14 mouse cellular contexts compared by ENCODE assay signal in the genomic region with DNA sequence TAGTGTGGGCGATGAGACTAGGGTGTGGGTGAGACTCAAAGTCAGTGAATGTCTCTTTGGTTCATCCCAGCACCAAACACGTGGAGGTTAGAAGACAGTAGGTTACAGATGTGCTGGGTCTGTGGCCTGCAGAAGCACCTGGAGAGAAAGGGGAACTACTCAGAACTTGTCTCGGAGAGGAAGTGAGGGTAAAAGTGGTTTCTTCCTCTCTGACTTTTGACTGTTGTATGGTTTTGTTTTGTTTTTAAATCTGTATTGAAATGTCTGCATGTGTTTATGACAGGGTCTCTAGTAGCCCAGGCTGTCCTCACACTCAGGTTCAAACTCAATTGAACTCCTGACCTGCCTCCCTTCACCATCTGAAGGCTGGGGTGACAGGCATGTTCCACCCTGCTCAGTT. TPM values are rescaled to one million over a fixed set of nuclear protein-coding genes. Genes with fewer than 3 reads are reported as not detected.
DNase-seq lines count a peak whose midpoint lies in the region; ATAC-seq and TF ChIP-seq lines count a peak whose summit lies in the region.
"Had no signal": no experiment of that assay in that cellular context is flagged by ENCODE, and none has a peak within 500 bp of the region (broad histone marks: within the 10 kb centered on the region; RNA-seq: fewer than 3 reads in every experiment).

No protein-coding gene starts in this region.

- H3K4me2 ChIP-seq in liver, embryonic 13.5 days = no peak overlapping the region
- no peak overlapping the region for H3K4me2 ChIP-seq in liver, embryonic 11.5 days
- H3K4me2 ChIP-seq in CH12.LX (ENCODE audit: insufficient read depth, low read depth, poor library complexity, severe bottlenecking) = peak overlapping the region; percentile 90
- 0 out of 2 replicates have a peak overlapping the region, but pooled peaks have one; percentile 32 for H3K4me2 ChIP-seq in liver, postnatal 0 days (ENCODE audit: low read depth, low read length)
- H3K4me2 ChIP-seq: embryonic facial prominence, embryonic 15.5 days; neural tube, embryonic 13.5 days had no signal

- no peak overlapping the region for H3K9ac ChIP-seq in liver, embryonic 13.5 days
- no peak overlapping the region for H3K9ac ChIP-seq in liver, embryonic 11.5 days (ENCODE audit: low read depth, low read length)
- H3K9ac ChIP-seq in CH12.LX (ENCODE audit: insufficient read depth, low read depth) = peak overlapping the region; percentile 40; the same call in 1 of the 2 replicates
- no peak overlapping the region for H3K9ac ChIP-seq in liver, postnatal 0 days (replicated peaks)
- H3K9ac ChIP-seq: embryonic facial prominence, embryonic 15.5 days; neural tube, embryonic 13.5 days had no signal

- peaks cover 62% of the 10 kb centered on the region for H3K4me1 ChIP-seq in liver, embryonic 13.5 days (replicated peaks)
- H3K4me1 ChIP-seq in liver, embryonic 11.5 days (replicated peaks; ENCODE audit: control insufficient read depth, insufficient read depth, low read length) = peaks cover 31% of the 10 kb centered on the region
- peaks cover 27 to 83% of the 10 kb centered on the region in 2 experiments for H3K4me1 ChIP-seq in CH12.LX (ENCODE audit: control insufficient read depth in 1 of 2, insufficient read depth in 2 of 2)
- H3K4me1 ChIP-seq in liver, postnatal 0 days (ENCODE audit: insufficient read depth) = peaks cover 32% of the 10 kb centered on the region

- no peak overlapping the region for H3K4me3 ChIP-seq in liver, embryonic 13.5 days (replicated peaks)
- no peak overlapping the region for H3K4me3 ChIP-seq in liver, embryonic 11.5 days (ENCODE audit: low read depth, low read length)
- H3K4me3 ChIP-seq in CH12.LX (replicated peaks in 1 of 3; ENCODE audit: low read depth in 2 of 3, low read length in 2 of 3, poor library complexity in 1 of 3) = peak overlapping the region in 1 of 3 experiments; percentile 33
- no peak overlapping the region; the same call in 1 of the 2 replicates for H3K4me3 ChIP-seq in liver, postnatal 0 days (ENCODE audit: low read depth, low read length)
- H3K4me3 ChIP-seq: embryonic facial prominence, embryonic 15.5 days; midbrain, embryonic 10.5 days; neural tube, embryonic 13.5 days had no signal

- WGBS in liver, embryonic 13.5 days (ENCODE audit: insufficient replicate concordance) = 39% methylated on average over 3 of the region's 3 CpGs
- 61% methylated on average over 3 of the region's 3 CpGs for WGBS in liver, embryonic 11.5 days
- whole genome bisulfite sequencing in liver, postnatal 0 days (ENCODE audit: insufficient replicate concordance) = 25% methylated on average over 3 of the region's 3 CpGs

- dilution Hi-C loops in CH12.LX (cut with MboI; ENCODE audit: extremely low pct_ligation_motif_present, extremely low pct_unique_long_range_greater_than_20kb, low sequenced_read_pairs) = no loop called here

- no peaks in the 10 kb centered on the region for H3K9me3 ChIP-seq in liver, embryonic 13.5 days (replicated peaks)
- H3K9me3 ChIP-seq in liver, embryonic 11.5 days (ENCODE audit: control insufficient read depth, low read length) = no peaks in the 10 kb centered on the region
- H3K9me3 ChIP-seq in CH12.LX (replicated peaks; ENCODE audit: low read length) = peaks cover 2% of the 10 kb centered on the region
- no peaks in the 10 kb centered on the region for H3K9me3 ChIP-seq in liver, postnatal 0 days (ENCODE audit: low read length)
- H3K9me3 ChIP-seq: embryonic facial prominence, embryonic 15.5 days; midbrain, embryonic 10.5 days; neural tube, embryonic 13.5 days had no signal

- DNase-seq in liver, embryonic 13.5 days = no peak
- no peak for DNase-seq in liver, embryonic 11.5 days (ENCODE audit: low spot score)
- DNase-seq in CH12.LX (ENCODE audit: extremely low read depth) = peak; percentile 90
- DNase-seq in liver, postnatal 0 days = no peak
- peak; percentile 78 for DNase-seq in thymus, postnatal 14 days
- no peak for DNase-seq in kidney, postnatal 10 days
- DNase-seq in frontal cortex, postnatal 25 days (ENCODE audit: low spot score in 2 of 2) = no peak
- no peak for DNase-seq in retina, embryonic 14.5 days (ENCODE audit: low spot score)
- DNase-seq: adrenal gland, postnatal 10 days; cerebellum, adult 8-10 months; kidney, adult 18-20 months had no signal

- TF ChIP-seq RAD21 in CH12.LX (IDR thresholded peaks at IDR 0.05; ENCODE audit: low read depth, low read length) = no peak

- H3K27me3 ChIP-seq in liver, embryonic 13.5 days = no peaks in the 10 kb centered on the region
- H3K27me3 ChIP-seq in liver, embryonic 11.5 days (replicated peaks; ENCODE audit: control insufficient read depth, insufficient read depth, low read length) = no peaks in the 10 kb centered on the region
- no peaks in the 10 kb centered on the region for H3K27me3 ChIP-seq in CH12.LX (replicated peaks)
- no peaks in the 10 kb centered on the region for H3K27me3 ChIP-seq in liver, postnatal 0 days (ENCODE audit: insufficient read depth, low read length)
- H3K27me3 ChIP-seq: embryonic facial prominence, embryonic 15.5 days; neural tube, embryonic 13.5 days had no signal

- H3K36me3 ChIP-seq in liver, embryonic 13.5 days = no peaks in the 10 kb centered on the region
- no peaks in the 10 kb centered on the region for H3K36me3 ChIP-seq in liver, embryonic 11.5 days (ENCODE audit: control insufficient read depth, insufficient read depth, low read length)
- H3K36me3 ChIP-seq in CH12.LX (replicated peaks in 1 of 2; ENCODE audit: control insufficient read depth in 1 of 2, insufficient read depth in 1 of 2, low read length in 1 of 2) = peaks cover 3 to 45% of the 10 kb centered on the region in 2 experiments
- no peaks in the 10 kb centered on the region; the same call in 1 of the 2 replicates for H3K36me3 ChIP-seq in liver, postnatal 0 days (replicated peaks; ENCODE audit: insufficient read depth, low read length)
- H3K36me3 ChIP-seq: embryonic facial prominence, embryonic 15.5 days; neural tube, embryonic 13.5 days had no signal

- TF ChIP-seq CTCF in CH12.LX (conservative IDR thresholded peaks at IDR 0.05 in 1 of 2, IDR thresholded peaks at IDR 0.05 in 1 of 2; ENCODE audit: low read depth in 2 of 2, low read length in 2 of 2) = no peak
- TF ChIP-seq CTCF in liver, postnatal 0 days (IDR thresholded peaks at IDR 0.05; ENCODE audit: low read depth) = no peak

- no peak for TF ChIP-seq POLR2A in CH12.LX (IDR thresholded peaks at IDR 0.05; ENCODE audit: low read depth, low read length)

- ATAC-seq in liver, embryonic 13.5 days (ENCODE audit: low read depth) = no peak
- no peak for ATAC-seq in liver, embryonic 11.5 days (replicated peaks; ENCODE audit: low FRiP score)
- ATAC-seq in liver, postnatal 0 days = peak; percentile 35; the same call in 1 of the 2 replicates

- H3K27ac ChIP-seq in liver, embryonic 13.5 days = 0 out of 2 replicates have a peak overlapping the region, but pooled peaks have one; percentile 18
- no peak overlapping the region for H3K27ac ChIP-seq in liver, embryonic 11.5 days (ENCODE audit: low read depth, low read length)
- peak overlapping the region; percentile 79 for H3K27ac ChIP-seq in CH12.LX (ENCODE audit: insufficient read depth, low read depth)
- peak overlapping the region; percentile 66 for H3K27ac ChIP-seq in liver, postnatal 0 days (ENCODE audit: low read depth)
- H3K27ac ChIP-seq: embryonic facial prominence, embryonic 15.5 days; midbrain, embryonic 10.5 days; neural tube, embryonic 13.5 days had no signal

- peaks cover 59% of the 10 kb centered on the region for H3K79me2 ChIP-seq in CH12.LX (replicated peaks; ENCODE audit: control insufficient read depth, extremely low read depth, insufficient read depth, poor library complexity, severe bottlenecking)

- TF ChIP-seq EP300 in CH12.LX (IDR thresholded peaks at IDR 0.05; ENCODE audit: low read length) = peak; percentile 96
- no peak for TF ChIP-seq EP300 in liver, postnatal 0 days (IDR thresholded peaks at IDR 0.05; ENCODE audit: low read depth)

- in situ Hi-C loops in CH12.LX (cut with MboI; ENCODE audit: low pct_ligation_motif_present, low pct_unique_long_range_greater_than_20kb, low sequenced_read_pairs) = no loop called here

RNA-seq across cellular contexts. Expression of gene Slc44a2, which starts 7.5 kb away (rescaled TPM):
- polyA plus RNA-seq in liver, embryonic 13.5 days (2015; fragmentation: Nextera tagmentation; extraction: Ambion mirVana) = 17.3 and 19.1 TPM in 2 replicates
- polyA plus RNA-seq in liver, embryonic 11.5 days (2014; fragmentation: Nextera tagmentation; extraction: Ambion mirVana) = 57.2 and 61.2 TPM in 2 replicates
- total RNA-seq in CH12.LX (2012; rRNA removed) = 27.4 and 36.5 TPM in 2 replicates
- total RNA-seq in CH12.LX (2014; rRNA removed) = 22.1 and 26.1 TPM in 2 replicates
- polyA plus RNA-seq in CH12.LX (2012; ENCODE audit: insufficient read length, low read depth) = 52.5 and 62.9 TPM in 2 replicates
- polyA plus RNA-seq in liver, postnatal 0 days (2015; fragmentation: Nextera tagmentation; extraction: Ambion mirVana) = 12.8 and 14.4 TPM in 2 replicates

RNA-seq across cellular contexts. Expression of gene Ap1m2, which starts 15.9 kb away (rescaled TPM):
- 0.17 and 0.24 TPM in 2 replicates for polyA plus RNA-seq in liver, embryonic 13.5 days (2015; fragmentation: Nextera tagmentation; extraction: Ambion mirVana)
- polyA plus RNA-seq in liver, embryonic 11.5 days (2014; fragmentation: Nextera tagmentation; extraction: Ambion mirVana) = 1.2 and 1.6 TPM in 2 replicates
- total RNA-seq in CH12.LX (2012; rRNA removed) (1.4 and 2.6 TPM in 2 replicates), CH12.LX (2014; rRNA removed) (0.51 TPM in 2 replicates)
- 0.29 and 0.51 TPM in 2 replicates for polyA plus RNA-seq in CH12.LX (2012; ENCODE audit: insufficient read length, low read depth)
- 0.32 and 0.54 TPM in 2 replicates for polyA plus RNA-seq in liver, postnatal 0 days (2015; fragmentation: Nextera tagmentation; extraction: Ambion mirVana)

RNA-seq across cellular contexts. Expression of gene Cdkn2d, which starts 36.8 kb away (rescaled TPM):
- polyA plus RNA-seq in liver, embryonic 13.5 days (2015; fragmentation: Nextera tagmentation; extraction: Ambion mirVana) = 104 and 105 TPM in 2 replicates
- 48.0 and 48.2 TPM in 2 replicates for polyA plus RNA-seq in liver, embryonic 11.5 days (2014; fragmentation: Nextera tagmentation; extraction: Ambion mirVana)
- total RNA-seq in CH12.LX (2012; rRNA removed) (9.7 and 12.6 TPM in 2 replicates), CH12.LX (2014; rRNA removed) (7.1 and 7.3 TPM in 2 replicates)
- polyA plus RNA-seq in CH12.LX (2012; ENCODE audit: insufficient read length, low read depth) = 2.2 and 2.9 TPM in 2 replicates
- 74.3 and 76.6 TPM in 2 replicates for polyA plus RNA-seq in liver, postnatal 0 days (2015; fragmentation: Nextera tagmentation; extraction: Ambion mirVana)

RNA-seq across cellular contexts. Expression of gene Ilf3, which starts 39.6 kb away (rescaled TPM):
- polyA plus RNA-seq in liver, embryonic 13.5 days (2015; fragmentation: Nextera tagmentation; extraction: Ambion mirVana) = 50.9 and 58.8 TPM in 2 replicates
- polyA plus RNA-seq in liver, embryonic 11.5 days (2014; fragmentation: Nextera tagmentation; extraction: Ambion mirVana) = 141 and 149 TPM in 2 replicates
- total RNA-seq in CH12.LX (2012; rRNA removed) (77.3 TPM in 2 replicates), CH12.LX (2014; rRNA removed) (72.8 and 75.8 TPM in 2 replicates)
- 128 and 145 TPM in 2 replicates for polyA plus RNA-seq in CH12.LX (2012; ENCODE audit: insufficient read length, low read depth)
- polyA plus RNA-seq in liver, postnatal 0 days (2015; fragmentation: Nextera tagmentation; extraction: Ambion mirVana) = 19.1 and 23.5 TPM in 2 replicates

RNA-seq across cellular contexts. Expression of gene Kri1, which starts 40.3 kb away (rescaled TPM):
- 9.9 and 10.3 TPM in 2 replicates for polyA plus RNA-seq in liver, embryonic 13.5 days (2015; fragmentation: Nextera tagmentation; extraction: Ambion mirVana)
- polyA plus RNA-seq in liver, embryonic 11.5 days (2014; fragmentation: Nextera tagmentation; extraction: Ambion mirVana) = 19.3 and 24.2 TPM in 2 replicates
- 55.5 and 62.6 TPM in 2 replicates for total RNA-seq in CH12.LX (2012; rRNA removed)
- total RNA-seq in CH12.LX (2014; rRNA removed) = 28.8 and 29.0 TPM in 2 replicates
- 57.1 and 64.9 TPM in 2 replicates for polyA plus RNA-seq in CH12.LX (2012; ENCODE audit: insufficient read length, low read depth)
- polyA plus RNA-seq in liver, postnatal 0 days (2015; fragmentation: Nextera tagmentation; extraction: Ambion mirVana) = 4.7 and 5.3 TPM in 2 replicates

Comparison
In these comparisons a context has a peak if more than half of its experiments do, and no peak if none do; other contexts are left out.
1. H3K4me2 ChIP-seq: peak in CH12.LX (single experiment) and liver, postnatal 0 days (single experiment); none in liver, embryonic 13.5 days (single experiment) and liver, embryonic 11.5 days (single experiment).
2. DNase-seq: peak in CH12.LX (single experiment) and thymus, postnatal 14 days (single experiment); none in liver, embryonic 13.5 days (single experiment), liver, embryonic 11.5 days (single experiment), liver, postnatal 0 days (single experiment), kidney, postnatal 10 days (single experiment), frontal cortex, postnatal 25 days (0 of 2) and retina, embryonic 14.5 days (single experiment).
3. RNA of gene Cdkn2d, which starts 36.8 kb away (polyA plus RNA-seq): 104 to 105 TPM in liver, embryonic 13.5 days, 74.3 to 76.6 TPM in liver, postnatal 0 days and 48.0 to 48.2 TPM in liver, embryonic 11.5 days; 2.2 to 2.9 TPM in CH12.LX; every median in the first group is over 10 times any median in the second.